Mouse (Mus musculus): ENCODE measurements around the gene BC034090. TPM values are rescaled to one million over a fixed set of nuclear protein-coding genes. Genes with fewer than 3 reads are reported as not detected.

Gene BC034090
- polyA plus RNA-seq, 1 experiment from 2014 or later = 8.2 TPM

GRCm38 (mm10) chr1:155212081-155212480 is 32.2 kb downstream of the BC034090 start:
- Histone ChIP-seq H3K36me3 (ENCODE audit: insufficient read depth, low read length) (peaks cover 4% of the 10 kb centered on the region; the same call in 1 of the 2 replicates), H3K4me2 (replicated peaks; ENCODE audit: low read depth, low read length) (no peak overlapping the region), H3K4me1 (ENCODE audit: insufficient read depth, low read length) (peaks cover 56% of the 10 kb centered on the region), H3K9me3 (ENCODE audit: low read length) (no peaks in the 10 kb centered on the region), H3K27me3 (ENCODE audit: insufficient read depth, low read length) (no peaks in the 10 kb centered on the region), H3K27ac (ENCODE audit: low read length) (peak overlapping the region; percentile 76), H3K9ac (replicated peaks; ENCODE audit: low read length) (peak overlapping the region; percentile 50), H3K4me3 (ENCODE audit: low read length) (no peak overlapping the region)
- no peak; the same call in 1 of the 2 replicates for ATAC-seq (ENCODE audit: low FRiP score, low TSS enrichment)
- 43% methylated on average over 4 of the region's 4 CpGs for WGBS

DNA sequence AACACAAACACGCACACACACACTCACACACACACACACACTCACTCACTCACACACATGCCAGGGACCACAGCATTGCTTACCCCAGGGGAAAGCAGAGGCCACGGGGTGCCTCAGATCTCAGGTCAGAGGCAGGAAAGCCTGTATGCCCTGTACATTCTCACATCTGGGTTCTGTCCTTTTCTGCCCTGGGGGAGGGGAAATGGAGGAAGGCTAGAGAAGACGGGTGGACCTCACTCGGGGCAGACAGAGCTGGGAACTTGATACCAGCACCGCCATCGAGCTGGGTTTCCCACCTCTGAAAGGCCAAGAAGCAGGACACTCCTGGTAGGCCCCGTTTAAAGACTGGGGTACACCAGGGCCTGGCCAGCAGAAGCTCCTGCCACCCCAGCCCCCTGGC is 33.2 kb downstream of the BC034090 start:
- no peak overlapping the region for H3K27ac ChIP-seq (ENCODE audit: low read length)
- ATAC-seq (ENCODE audit: low FRiP score, low TSS enrichment) = no peak
- no peak overlapping the region for H3K4me2 ChIP-seq (replicated peaks; ENCODE audit: low read depth, low read length)
- H3K4me3 ChIP-seq (ENCODE audit: low read length) = no peak overlapping the region
- 25% methylated on average over 7 of the region's 7 CpGs for whole genome bisulfite sequencing
- H3K27me3 ChIP-seq (ENCODE audit: insufficient read depth, low read length) = no peaks in the 10 kb centered on the region
- no peaks in the 10 kb centered on the region for H3K9me3 ChIP-seq (ENCODE audit: low read length)
- peaks cover 56% of the 10 kb centered on the region for H3K4me1 ChIP-seq (ENCODE audit: insufficient read depth, low read length)
- H3K36me3 ChIP-seq (ENCODE audit: insufficient read depth, low read length) = peaks cover 5% of the 10 kb centered on the region; the same call in 1 of the 2 replicates
- H3K9ac ChIP-seq (replicated peaks; ENCODE audit: low read length) = 0 out of 2 replicates have a peak overlapping the region, but pooled peaks have one; percentile 9

DNA sequence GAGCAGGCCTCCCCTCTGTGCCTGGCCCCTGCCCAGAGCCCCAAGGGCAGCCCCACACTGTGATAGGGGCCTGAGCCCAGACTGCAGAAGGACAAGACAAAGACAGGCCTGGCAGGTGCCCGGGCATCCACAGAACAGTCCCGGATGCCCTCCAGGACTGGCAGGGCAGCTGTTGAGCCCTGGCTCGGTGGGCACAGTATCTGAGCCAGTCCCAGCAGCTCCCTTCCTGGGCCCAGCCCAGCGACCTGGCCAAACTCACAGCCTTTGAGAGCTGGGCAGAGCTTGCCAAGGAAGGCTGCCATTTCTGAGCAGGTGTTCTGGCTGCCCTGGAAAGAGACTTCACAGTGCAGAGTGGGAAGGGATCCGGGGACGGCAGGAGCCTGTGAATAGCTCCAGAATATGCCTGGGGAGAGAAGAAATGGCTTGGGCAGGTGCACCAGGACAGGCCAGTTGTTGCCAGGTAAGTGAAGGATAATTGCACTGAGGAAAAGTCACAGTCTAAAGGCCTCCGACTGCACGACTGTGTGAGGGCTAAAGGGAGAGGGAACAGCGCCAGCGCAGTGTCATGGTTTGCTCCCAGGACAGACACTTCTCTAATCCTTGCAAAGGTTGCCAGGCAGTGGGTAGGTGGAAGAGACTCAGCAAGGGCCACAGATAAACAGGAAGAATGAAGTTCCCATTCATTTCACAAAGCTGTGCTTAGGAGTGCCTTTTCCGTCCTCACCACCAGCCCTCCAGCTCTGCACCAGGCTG is 34.1 kb downstream of the BC034090 start:
- H3K27ac ChIP-seq (ENCODE audit: low read length) = no peak overlapping the region
- peaks cover 53% of the 10 kb centered on the region for H3K4me1 ChIP-seq (ENCODE audit: insufficient read depth, low read length)
- peaks cover 5% of the 10 kb centered on the region; the same call in 1 of the 2 replicates for H3K36me3 ChIP-seq (ENCODE audit: insufficient read depth, low read length)
- H3K4me3 ChIP-seq (ENCODE audit: low read length) = no peak overlapping the region
- WGBS = 68% methylated on average over 9 of the region's 11 CpGs
- no peaks in the 10 kb centered on the region for H3K27me3 ChIP-seq (ENCODE audit: insufficient read depth, low read length)
- no peak overlapping the region for H3K4me2 ChIP-seq (replicated peaks; ENCODE audit: low read depth, low read length)
- ATAC-seq (ENCODE audit: low FRiP score, low TSS enrichment) = no peak
- H3K9ac ChIP-seq (replicated peaks; ENCODE audit: low read length) = no peak overlapping the region
- H3K9me3 ChIP-seq (ENCODE audit: low read length) = no peaks in the 10 kb centered on the region

- H3K4me1 ChIP-seq (ENCODE audit: insufficient read depth, low read length) = peaks cover 34% of the 10 kb centered on the region
- H3K4me3 ChIP-seq (ENCODE audit: low read length) = no peak overlapping the region
Measured at GRCm38 (mm10) chr1:155207859-155208258, 36.4 kb downstream of the BC034090 start.

GRCm38 (mm10) chr1:155205822-155206660 is 38.2 kb downstream of the BC034090 start:
- Histone ChIP-seq H3K4me3 (ENCODE audit: low read length) (no peak overlapping the region), H3K27ac (ENCODE audit: low read length) (no peak overlapping the region), H3K4me1 (ENCODE audit: insufficient read depth, low read length) (peaks cover 24% of the 10 kb centered on the region), H3K9ac (replicated peaks; ENCODE audit: low read length) (no peak overlapping the region; the same call in 1 of the 2 replicates), H3K9me3 (ENCODE audit: low read length) (no peaks in the 10 kb centered on the region), H3K36me3 (ENCODE audit: insufficient read depth, low read length) (peaks cover 25% of the 10 kb centered on the region), H3K27me3 (ENCODE audit: insufficient read depth, low read length) (no peaks in the 10 kb centered on the region), H3K4me2 (replicated peaks; ENCODE audit: low read depth, low read length) (no peak overlapping the region)
- ATAC-seq (ENCODE audit: low FRiP score, low TSS enrichment) = peak; percentile 11; the same call in 1 of the 2 replicates
- WGBS = 60% methylated on average over 19 of the region's 19 CpGs

More at GRCm38 (mm10) chr1:155207859-155208258, 36.4 kb downstream of the BC034090 start:
- H3K27ac ChIP-seq (ENCODE audit: low read length) = peak overlapping the region; percentile 54; the same call in 1 of the 2 replicates
- H3K9ac ChIP-seq (replicated peaks; ENCODE audit: low read length) = no peak overlapping the region
- no peak for ATAC-seq (ENCODE audit: low FRiP score, low TSS enrichment)
- peaks cover 12% of the 10 kb centered on the region; the same call in 1 of the 2 replicates for H3K36me3 ChIP-seq (ENCODE audit: insufficient read depth, low read length)
- no peaks in the 10 kb centered on the region for H3K9me3 ChIP-seq (ENCODE audit: low read length)
- no peak overlapping the region for H3K4me2 ChIP-seq (replicated peaks; ENCODE audit: low read depth, low read length)
- WGBS = 71% methylated on average over 3 of the region's 3 CpGs
- H3K27me3 ChIP-seq (ENCODE audit: insufficient read depth, low read length) = no peaks in the 10 kb centered on the region

GRCm38 (mm10) chr1:155205311-155205710 is 38.9 kb downstream of the BC034090 start:
- no peaks in the 10 kb centered on the region for H3K9me3 ChIP-seq (ENCODE audit: low read length)
- WGBS = 43% methylated on average over 7 of the region's 7 CpGs
- peaks cover 22% of the 10 kb centered on the region for H3K4me1 ChIP-seq (ENCODE audit: insufficient read depth, low read length)
- H3K36me3 ChIP-seq (ENCODE audit: insufficient read depth, low read length) = peaks cover 26% of the 10 kb centered on the region
- no peaks in the 10 kb centered on the region for H3K27me3 ChIP-seq (ENCODE audit: insufficient read depth, low read length)
- no peak overlapping the region for H3K4me3 ChIP-seq (ENCODE audit: low read length)
- no peak overlapping the region for H3K9ac ChIP-seq (replicated peaks; ENCODE audit: low read length)
- ATAC-seq (ENCODE audit: low FRiP score, low TSS enrichment) = no peak
- H3K4me2 ChIP-seq (replicated peaks; ENCODE audit: low read depth, low read length) = no peak overlapping the region
- H3K27ac ChIP-seq (ENCODE audit: low read length) = no peak overlapping the region

DNA sequence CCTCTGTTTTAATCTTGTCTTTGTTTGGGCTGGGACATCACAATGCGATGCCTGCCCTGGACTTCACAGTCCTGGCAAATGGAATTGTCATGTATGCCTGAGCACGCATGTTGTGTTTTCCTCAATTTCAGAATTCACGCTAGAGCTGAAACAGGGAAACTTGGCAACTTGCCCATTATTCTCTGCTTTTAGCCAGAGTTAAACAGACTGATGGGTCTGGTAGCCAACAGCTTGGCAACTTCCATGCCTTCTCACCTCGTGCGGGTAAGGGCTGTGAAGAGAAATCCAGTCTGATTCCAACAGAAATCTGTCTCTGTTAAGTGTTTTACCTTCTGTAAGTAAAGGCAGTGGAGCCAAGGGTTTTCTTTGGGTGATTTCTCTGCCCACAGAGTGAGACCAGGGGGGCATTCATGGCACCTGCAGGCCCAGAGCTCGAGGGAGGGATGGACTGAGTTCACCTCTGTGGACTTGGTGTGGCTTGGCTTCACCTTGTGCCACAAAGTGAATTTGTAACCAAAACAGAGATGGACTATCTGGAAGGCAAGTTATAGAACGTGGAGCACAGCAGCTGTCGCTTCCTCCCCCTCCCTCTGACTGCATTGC is 39.6 kb downstream of the BC034090 start:
- WGBS = 70% methylated on average over 8 of the region's 8 CpGs
- H3K27ac ChIP-seq (ENCODE audit: low read length) = no peak overlapping the region
- H3K4me2 ChIP-seq (replicated peaks; ENCODE audit: low read depth, low read length) = no peak overlapping the region
- no peak overlapping the region for H3K9ac ChIP-seq (replicated peaks; ENCODE audit: low read length)
- no peak for ATAC-seq (ENCODE audit: low FRiP score, low TSS enrichment)
- H3K4me1 ChIP-seq (ENCODE audit: insufficient read depth, low read length) = peaks cover 22% of the 10 kb centered on the region
- no peaks in the 10 kb centered on the region for H3K27me3 ChIP-seq (ENCODE audit: insufficient read depth, low read length)
- H3K36me3 ChIP-seq (ENCODE audit: insufficient read depth, low read length) = peaks cover 27% of the 10 kb centered on the region
- H3K9me3 ChIP-seq (ENCODE audit: low read length) = no peaks in the 10 kb centered on the region
- H3K4me3 ChIP-seq (ENCODE audit: low read length) = no peak overlapping the region

- no peak overlapping the region for H3K9ac ChIP-seq (replicated peaks; ENCODE audit: low read length)
- no peaks in the 10 kb centered on the region for H3K9me3 ChIP-seq (ENCODE audit: low read length)
- H3K27me3 ChIP-seq (ENCODE audit: insufficient read depth, low read length) = no peaks in the 10 kb centered on the region
- no peak overlapping the region for H3K4me2 ChIP-seq (replicated peaks; ENCODE audit: low read depth, low read length)
- 96% methylated on average over 12 of the region's 12 CpGs for WGBS
- H3K36me3 ChIP-seq (ENCODE audit: insufficient read depth, low read length) = peaks cover 30% of the 10 kb centered on the region
- peaks cover 22% of the 10 kb centered on the region for H3K4me1 ChIP-seq (ENCODE audit: insufficient read depth, low read length)
- no peak overlapping the region for H3K4me3 ChIP-seq (ENCODE audit: low read length)
- no peak for ATAC-seq (ENCODE audit: low FRiP score, low TSS enrichment)
- no peak overlapping the region for H3K27ac ChIP-seq (ENCODE audit: low read length)
Measured at GRCm38 (mm10) chr1:155203954-155204353, 40.3 kb downstream of the BC034090 start.

DNA sequence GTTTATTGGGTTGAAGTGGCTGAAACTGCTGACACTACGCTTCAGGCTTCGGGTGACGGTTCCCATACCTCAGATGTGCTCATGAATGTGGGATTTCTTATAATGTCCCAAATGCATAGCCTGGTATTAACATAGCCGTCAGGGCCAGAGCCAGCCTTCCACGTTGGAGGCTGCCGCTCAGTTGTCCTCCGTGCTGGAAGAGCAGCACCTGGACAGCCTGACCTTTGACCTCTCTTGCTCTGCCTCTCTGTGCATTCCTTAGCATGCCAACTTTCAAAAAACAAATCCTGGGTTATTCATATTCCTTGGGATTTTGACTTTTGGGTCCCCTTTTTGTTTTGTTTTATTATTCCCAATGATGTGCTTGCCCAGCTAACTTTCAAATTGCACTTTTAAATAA is 41.1 kb downstream of the BC034090 start:
- Histone ChIP-seq H3K4me3 (ENCODE audit: low read length) (no peak overlapping the region), H3K4me2 (replicated peaks; ENCODE audit: low read depth, low read length) (no peak overlapping the region), H3K9me3 (ENCODE audit: low read length) (no peaks in the 10 kb centered on the region), H3K27ac (ENCODE audit: low read length) (no peak overlapping the region), H3K27me3 (ENCODE audit: insufficient read depth, low read length) (no peaks in the 10 kb centered on the region), H3K4me1 (ENCODE audit: insufficient read depth, low read length) (peaks cover 22% of the 10 kb centered on the region), H3K9ac (replicated peaks; ENCODE audit: low read length) (no peak overlapping the region), H3K36me3 (ENCODE audit: insufficient read depth, low read length) (peaks cover 34% of the 10 kb centered on the region)
- no peak for ATAC-seq (ENCODE audit: low FRiP score, low TSS enrichment)
- WGBS = 83% methylated on average over 7 of the region's 7 CpGs

All from kidney, embryonic 16.5 days (tissue).